Mouse (Mus musculus): ENCODE results near the gene Gm14440.
"Not testable (repeated sequence)": the region's sequence is repeated elsewhere in the genome, so short reads cannot be mapped to it uniquely, and the experiment has no call there.

Gene Gm14440

DNA sequence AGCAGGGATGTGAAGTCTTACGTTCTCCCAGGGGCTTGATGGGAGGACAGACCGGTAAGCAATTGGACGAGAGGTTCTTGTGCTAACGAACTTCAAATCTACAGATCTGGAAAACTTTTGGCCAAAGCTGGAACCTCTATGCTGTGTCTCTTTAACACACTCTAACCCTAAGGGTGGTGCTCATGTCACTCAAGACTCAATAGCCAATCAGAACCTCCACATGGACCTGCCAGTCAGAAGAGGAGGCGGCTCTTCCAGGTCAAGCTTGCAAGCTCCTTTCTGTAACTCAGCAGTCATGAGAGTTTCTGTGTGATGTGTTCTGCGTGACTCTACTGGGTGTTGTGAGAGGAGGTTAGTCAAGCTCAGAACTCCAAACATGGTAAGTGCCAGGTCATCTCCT is at the start of gene Gm14440:
Gene Gm14440, plus strand, starts transcription at position 301 of the 400 bp plus-strand sequence.
- DNase-seq (ENCODE audit: low spot score), result not testable (repeated sequence)
